ENCODE assay signal across 10 mouse cellular contexts in genomic region chr8:121181285-121181884, GRCm38 (mm10). TPM values are rescaled to one million over a fixed set of nuclear protein-coding genes. Genes with fewer than 3 reads are reported as not detected.
DNase-seq lines count a peak whose midpoint lies in the region; ATAC-seq and TF ChIP-seq lines count a peak whose summit lies in the region.
"Had no signal": no experiment of that assay in that cellular context is flagged by ENCODE, and none has a peak within 500 bp of the region (broad histone marks: within the 10 kb centered on the region; RNA-seq: fewer than 3 reads in every experiment).

No protein-coding gene starts in this region.

- no peaks in the 10 kb centered on the region for H3K27me3 ChIP-seq in forebrain, embryonic 11.5 days (ENCODE audit: control insufficient read depth, insufficient read depth, low read length)
- no peaks in the 10 kb centered on the region for H3K27me3 ChIP-seq in forebrain, postnatal 0 days (ENCODE audit: insufficient read depth, low read length)
- H3K27me3 ChIP-seq in midbrain, embryonic 12.5 days, result 0 out of 2 replicates have a peak, but pooled peaks cover 17% of the 10 kb centered on the region
- no peaks in the 10 kb centered on the region for H3K27me3 ChIP-seq in midbrain, embryonic 14.5 days (ENCODE audit: control insufficient read depth, insufficient read depth, low read length)
- H3K27me3 ChIP-seq in hindbrain, embryonic 14.5 days (ENCODE audit: control insufficient read depth, insufficient read depth, low read length), result no peaks in the 10 kb centered on the region
- H3K27me3 ChIP-seq: heart, embryonic 15.5 days had no signal

- WGBS in forebrain, embryonic 11.5 days, result 79% methylated on average over 10 of the region's 10 CpGs
- 73% methylated on average over 10 of the region's 10 CpGs for WGBS in forebrain, postnatal 0 days
- WGBS in midbrain, embryonic 12.5 days, result 76% methylated on average over 10 of the region's 10 CpGs
- 80% methylated on average over 10 of the region's 10 CpGs for WGBS in midbrain, embryonic 14.5 days
- 55% methylated on average over 10 of the region's 10 CpGs for WGBS in hindbrain, embryonic 14.5 days

- H3K4me1 ChIP-seq in forebrain, embryonic 11.5 days (replicated peaks; ENCODE audit: control insufficient read depth, insufficient read depth, low read length), result peaks cover 5% of the 10 kb centered on the region; the same call in 1 of the 2 replicates
- H3K4me1 ChIP-seq in forebrain, postnatal 0 days (ENCODE audit: insufficient read depth), result no peaks in the 10 kb centered on the region
- peaks cover 11% of the 10 kb centered on the region for H3K4me1 ChIP-seq in midbrain, embryonic 12.5 days
- 0 out of 2 replicates have a peak, but pooled peaks cover 6% of the 10 kb centered on the region for H3K4me1 ChIP-seq in midbrain, embryonic 14.5 days (ENCODE audit: control insufficient read depth, insufficient read depth, low read length)
- H3K4me1 ChIP-seq in hindbrain, embryonic 14.5 days (replicated peaks; ENCODE audit: control insufficient read depth, insufficient read depth, low read length), result peaks cover 12% of the 10 kb centered on the region

- H3K4me3 ChIP-seq in forebrain, embryonic 11.5 days (ENCODE audit: low read depth, low read length), result no peak overlapping the region
- H3K4me3 ChIP-seq in forebrain, postnatal 0 days (ENCODE audit: low read depth, low read length), result no peak overlapping the region
- H3K4me3 ChIP-seq in midbrain, embryonic 12.5 days, result no peak overlapping the region
- H3K4me3 ChIP-seq in midbrain, embryonic 14.5 days (replicated peaks; ENCODE audit: low read depth, low read length), result no peak overlapping the region
- no peak overlapping the region for H3K4me3 ChIP-seq in hindbrain, embryonic 14.5 days (replicated peaks; ENCODE audit: low read length)
- H3K4me3 ChIP-seq: heart, embryonic 15.5 days had no signal

- no peak overlapping the region for H3K27ac ChIP-seq in forebrain, embryonic 11.5 days (ENCODE audit: low read depth, low read length)
- H3K27ac ChIP-seq in forebrain, postnatal 0 days (ENCODE audit: low read depth, low read length), result no peak overlapping the region
- H3K27ac ChIP-seq in midbrain, embryonic 12.5 days (replicated peaks), result 0 out of 2 replicates have a peak overlapping the region, but pooled peaks have one; percentile 15
- no peak overlapping the region for H3K27ac ChIP-seq in midbrain, embryonic 14.5 days (replicated peaks; ENCODE audit: low read depth, low read length)
- peak overlapping the region; percentile 24; the same call in 1 of the 2 replicates for H3K27ac ChIP-seq in hindbrain, embryonic 14.5 days
- H3K27ac ChIP-seq: heart, embryonic 15.5 days had no signal

- no peak overlapping the region for H3K9ac ChIP-seq in forebrain, embryonic 11.5 days (ENCODE audit: low read length)
- no peak overlapping the region for H3K9ac ChIP-seq in forebrain, postnatal 0 days
- H3K9ac ChIP-seq in midbrain, embryonic 12.5 days (replicated peaks), result no peak overlapping the region
- H3K9ac ChIP-seq in midbrain, embryonic 14.5 days (replicated peaks; ENCODE audit: low read length), result no peak overlapping the region
- no peak overlapping the region for H3K9ac ChIP-seq in hindbrain, embryonic 14.5 days
- H3K9ac ChIP-seq: heart, embryonic 15.5 days had no signal

- ATAC-seq in forebrain, embryonic 11.5 days (replicated peaks; ENCODE audit: low FRiP score), result peak; percentile 18; the same call in 1 of the 2 replicates
- ATAC-seq in forebrain, postnatal 0 days, result no peak
- ATAC-seq in midbrain, embryonic 12.5 days (ENCODE audit: low FRiP score, low read depth), result no peak
- no peak for ATAC-seq in midbrain, embryonic 14.5 days (ENCODE audit: low FRiP score, low TSS enrichment)
- no peak for ATAC-seq in hindbrain, embryonic 14.5 days (ENCODE audit: low FRiP score)
- ATAC-seq in megakaryocyte-erythroid progenitor cell, adult 5-6 weeks (replicated peaks; ENCODE audit: low FRiP score, low TSS enrichment, poor library complexity, severe bottlenecking), result no peak
- no peak for ATAC-seq in cerebellum, adult (ENCODE audit: insufficient number of reproducible peaks, low FRiP score, low TSS enrichment)

- DNase-seq in forebrain, embryonic 11.5 days (ENCODE audit: low spot score), result no peak
- DNase-seq in forebrain, postnatal 0 days, result no peak
- DNase-seq in midbrain, embryonic 14.5 days, result no peak
- no peak for DNase-seq in hindbrain, embryonic 14.5 days (ENCODE audit: low spot score)
- no peak for DNase-seq in urinary bladder, postnatal 25 days (ENCODE audit: low spot score)

- TF ChIP-seq CTCF in forebrain, postnatal 0 days (IDR thresholded peaks at IDR 0.05; ENCODE audit: low read depth), result no peak

- no peaks in the 10 kb centered on the region for H3K9me3 ChIP-seq in forebrain, embryonic 11.5 days (ENCODE audit: control insufficient read depth, low read length)
- H3K9me3 ChIP-seq in forebrain, postnatal 0 days (ENCODE audit: low read length), result no peaks in the 10 kb centered on the region
- no peaks in the 10 kb centered on the region for H3K9me3 ChIP-seq in midbrain, embryonic 12.5 days
- H3K9me3 ChIP-seq in midbrain, embryonic 14.5 days (ENCODE audit: control insufficient read depth, low read length), result no peaks in the 10 kb centered on the region
- no peaks in the 10 kb centered on the region for H3K9me3 ChIP-seq in hindbrain, embryonic 14.5 days (ENCODE audit: control insufficient read depth, low read length)
- H3K9me3 ChIP-seq: heart, embryonic 15.5 days had no signal

- no peaks in the 10 kb centered on the region for H3K36me3 ChIP-seq in forebrain, embryonic 11.5 days (ENCODE audit: control insufficient read depth, insufficient read depth, low read length)
- H3K36me3 ChIP-seq in forebrain, postnatal 0 days (ENCODE audit: insufficient read depth), result no peaks in the 10 kb centered on the region
- no peaks in the 10 kb centered on the region for H3K36me3 ChIP-seq in midbrain, embryonic 12.5 days
- H3K36me3 ChIP-seq in midbrain, embryonic 14.5 days (ENCODE audit: control insufficient read depth, insufficient read depth, low read length), result no peaks in the 10 kb centered on the region
- H3K36me3 ChIP-seq in hindbrain, embryonic 14.5 days (replicated peaks; ENCODE audit: control insufficient read depth, insufficient read depth), result no peaks in the 10 kb centered on the region
- H3K36me3 ChIP-seq: heart, embryonic 15.5 days had no signal

- H3K4me2 ChIP-seq in forebrain, embryonic 11.5 days (ENCODE audit: low read depth, low read length, severe bottlenecking), result no peak overlapping the region; the same call in 1 of the 2 replicates
- H3K4me2 ChIP-seq in forebrain, postnatal 0 days (ENCODE audit: low read depth), result no peak overlapping the region
- no peak overlapping the region; the same call in 1 of the 2 replicates for H3K4me2 ChIP-seq in midbrain, embryonic 12.5 days (replicated peaks)
- H3K4me2 ChIP-seq in midbrain, embryonic 14.5 days (ENCODE audit: low read length), result no peak overlapping the region
- H3K4me2 ChIP-seq in hindbrain, embryonic 14.5 days (replicated peaks), result peak overlapping the region; percentile 26; the same call in 1 of the 2 replicates
- H3K4me2 ChIP-seq: heart, embryonic 15.5 days; midbrain, embryonic 11.5 days had no signal

RNA-seq across cellular contexts. Expression of gene Foxl1, which starts 53.6 kb away (rescaled TPM):
- polyA plus RNA-seq in forebrain, embryonic 11.5 days (2014; fragmentation: Nextera tagmentation; extraction: Ambion mirVana), result 0.39 and 0.81 TPM in 2 replicates
- total RNA-seq in forebrain, postnatal 0 days (2014; rRNA removed), result 0.19 TPM in 1 of 2 replicates, not detected in the other
- polyA plus RNA-seq in forebrain, postnatal 0 days (2015; fragmentation: Nextera tagmentation; extraction: Ambion mirVana), result 0.06 TPM in 1 of 2 replicates, not detected in the other
- polyA plus RNA-seq in midbrain, embryonic 12.5 days (2016; fragmentation: Nextera tagmentation; extraction: Ambion mirVana), result 0.46 and 1.3 TPM in 2 replicates
- polyA plus RNA-seq in midbrain, embryonic 14.5 days (2014; fragmentation: Nextera tagmentation; extraction: Ambion mirVana), result not detected in 2 replicates
- polyA plus RNA-seq in hindbrain, embryonic 14.5 days (2014; fragmentation: Nextera tagmentation; extraction: Ambion mirVana), result 0.12 and 0.25 TPM in 2 replicates
- not detected in 2 replicates for total RNA-seq in megakaryocyte-erythroid progenitor cell, adult 5-6 weeks (2014; fragmentation: Nextera tagmentation)
- total RNA-seq in megakaryocyte-erythroid progenitor cell, adult 5-6 weeks (2017), result not detected in 2 replicates

Comparison
In these comparisons a context has a peak if more than half of its experiments do, and no peak if none do; other contexts are left out.
1. H3K27ac ChIP-seq: peak in midbrain, embryonic 12.5 days (single experiment) and hindbrain, embryonic 14.5 days (single experiment); none in forebrain, embryonic 11.5 days (single experiment), forebrain, postnatal 0 days (single experiment) and midbrain, embryonic 14.5 days (single experiment).